Mouse (Mus musculus): ENCODE results near the gene Adi1. TPM values are rescaled to one million over a fixed set of nuclear protein-coding genes. Genes with fewer than 3 reads are reported as not detected.

Gene Adi1
- total and polyA plus RNA-seq, 3 experiments = 18.1 to 54.8 TPM; not detected in 1

GRCm38 (mm10) chr12:28708154-28708553 lies 33.1 kb downstream of the Adi1 start:
- no peak for TF ChIP-seq TAL1 (IDR thresholded peaks at IDR 0.05; ENCODE audit: low read length)
- no peak for TF ChIP-seq CTCF (IDR thresholded peaks at IDR 0.05 in 2 of 3, conservative IDR thresholded peaks at IDR 0.05 in 1 of 3; ENCODE audit: control insufficient read depth in 1 of 3, insufficient read depth in 1 of 3, low read depth in 2 of 3, low read length in 3 of 3, poor library complexity in 1 of 3, severe bottlenecking in 1 of 3)
- no peak for TF ChIP-seq TBP (IDR thresholded peaks at IDR 0.05; ENCODE audit: low read depth, low read length)
- no peaks in the 10 kb centered on the region for H3K79me2 ChIP-seq (ENCODE audit: control insufficient read depth, insufficient read depth, low read length, poor library complexity)
- H3K36me3 ChIP-seq (ENCODE audit: control insufficient read depth in 1 of 2, insufficient read depth in 2 of 2, low read length in 2 of 2) = peaks cover 0 to 4% of the 10 kb centered on the region in 2 experiments; a peak in 1 of 4 replicates

GRCm38 (mm10) chr12:28710566-28711185 lies 35.6 kb downstream of the Adi1 start:
- Histone ChIP-seq H3K27ac (ENCODE audit: control insufficient read depth, low read depth, low read length) (no peak overlapping the region), H3K79me2 (ENCODE audit: control insufficient read depth, insufficient read depth, low read length, poor library complexity) (no peaks in the 10 kb centered on the region), H3K4me3 (ENCODE audit: control insufficient read depth in 1 of 2, insufficient read depth in 1 of 2, low read depth in 2 of 2, low read length in 2 of 2) (no peak overlapping the region), H3K27me3 (ENCODE audit: control insufficient read depth in 1 of 2, insufficient read depth in 2 of 2, low read length in 2 of 2) (no peaks in the 10 kb centered on the region), H3K9me3 (replicated peaks; ENCODE audit: insufficient read depth, low read length) (no peaks in the 10 kb centered on the region), H3K4me1 (ENCODE audit: control insufficient read depth in 1 of 2, insufficient read depth in 2 of 2, low read length in 2 of 2) (no peaks in the 10 kb centered on the region), H3K9ac (ENCODE audit: control insufficient read depth, low read depth, low read length, poor library complexity, severe bottlenecking) (no peak overlapping the region), H3K36me3 (ENCODE audit: control insufficient read depth in 1 of 2, insufficient read depth in 2 of 2, low read length in 2 of 2) (peaks cover 0 to 2% of the 10 kb centered on the region in 2 experiments; a peak in 1 of 4 replicates)
- no peak for TF ChIP-seq ETS1 (IDR thresholded peaks at IDR 0.05; ENCODE audit: low read depth, low read length)
- TF ChIP-seq MEF2A (IDR thresholded peaks at IDR 0.05; ENCODE audit: extremely low read depth, insufficient replicate concordance, low read depth, low read length, poor library complexity, severe bottlenecking) = no peak
- TF ChIP-seq UBTF (IDR thresholded peaks at IDR 0.05; ENCODE audit: borderline replicate concordance, insufficient read depth, low read depth, low read length) = no peak
- TF ChIP-seq RAD21 (IDR thresholded peaks at IDR 0.05; ENCODE audit: low read depth, low read length) = no peak
- no peak for TF ChIP-seq POLR2AphosphoS2 (IDR thresholded peaks at IDR 0.05; ENCODE audit: low read length)
- TF ChIP-seq GATA1 (IDR thresholded peaks at IDR 0.05; ENCODE audit: low read depth, low read length) = no peak
- no peak for DNase-seq (ENCODE audit: low read depth, low spot score)

More at GRCm38 (mm10) chr12:28708154-28708553, 33.1 kb downstream of the Adi1 start:
- Histone ChIP-seq H3K4me1 (ENCODE audit: control insufficient read depth in 1 of 2, insufficient read depth in 2 of 2, low read length in 2 of 2) (no peaks in the 10 kb centered on the region), H3K27me3 (ENCODE audit: control insufficient read depth in 1 of 2, insufficient read depth in 2 of 2, low read length in 2 of 2) (no peaks in the 10 kb centered on the region), H3K9ac (ENCODE audit: control insufficient read depth, low read depth, low read length, poor library complexity, severe bottlenecking) (no peak overlapping the region), H3K4me3 (ENCODE audit: control insufficient read depth in 1 of 2, insufficient read depth in 1 of 2, low read depth in 2 of 2, low read length in 2 of 2) (no peak overlapping the region), H3K27ac (ENCODE audit: control insufficient read depth, low read depth, low read length) (no peak overlapping the region), H3K9me3 (replicated peaks; ENCODE audit: insufficient read depth, low read length) (no peaks in the 10 kb centered on the region)
- DNase-seq (ENCODE audit: low read depth, low spot score) = no peak

DNA sequence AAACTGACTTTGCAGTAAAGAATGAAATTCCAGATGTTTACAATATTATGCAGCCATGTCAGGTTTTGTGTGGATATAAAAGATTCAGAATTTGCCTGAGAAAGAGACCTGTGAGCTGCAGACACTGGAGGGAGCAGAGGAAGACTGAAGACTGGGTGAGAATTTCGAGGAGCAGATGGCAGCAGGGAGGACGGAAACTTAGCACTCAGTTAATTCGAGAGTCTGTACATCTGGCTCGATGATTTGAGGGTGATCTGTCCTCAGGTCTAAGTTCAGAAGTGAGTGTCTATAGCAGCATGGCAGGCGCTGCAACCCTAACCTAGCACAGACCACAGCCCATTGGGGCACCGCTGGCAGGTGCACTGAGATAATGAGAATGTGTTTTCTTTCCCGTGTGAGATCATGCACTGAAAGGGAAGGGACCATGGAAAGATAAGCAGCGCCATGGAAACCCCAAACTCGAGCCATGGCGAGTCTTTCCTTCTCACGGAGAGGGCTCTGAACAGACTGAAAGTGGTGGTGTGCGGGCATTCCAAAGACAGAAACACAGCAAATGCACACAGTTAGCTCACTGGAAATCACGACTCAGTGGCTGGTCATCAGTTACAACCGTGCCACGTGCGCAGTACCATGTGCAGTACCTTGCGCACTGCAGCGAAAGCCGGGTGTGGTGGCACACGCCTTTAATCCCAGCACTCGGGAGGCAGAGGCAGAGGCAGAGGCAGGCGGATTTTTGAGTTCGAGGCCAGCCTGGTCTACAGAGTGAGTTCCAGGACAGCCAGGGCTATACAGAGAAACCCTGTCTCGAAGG lies 40.0 kb downstream of the Adi1 start:
- Histone ChIP-seq H3K4me1 (ENCODE audit: control insufficient read depth in 1 of 2, insufficient read depth in 2 of 2, low read length in 2 of 2) (no peaks in the 10 kb centered on the region), H3K36me3 (ENCODE audit: control insufficient read depth in 1 of 2, insufficient read depth in 2 of 2, low read length in 2 of 2) (peaks cover 0 to 7% of the 10 kb centered on the region in 2 experiments; a peak in 2 of 4 replicates), H3K79me2 (ENCODE audit: control insufficient read depth, insufficient read depth, low read length, poor library complexity) (no peaks in the 10 kb centered on the region), H3K9ac (ENCODE audit: control insufficient read depth, low read depth, low read length, poor library complexity, severe bottlenecking) (no peak overlapping the region), H3K9me3 (replicated peaks; ENCODE audit: insufficient read depth, low read length) (no peaks in the 10 kb centered on the region), H3K27ac (ENCODE audit: control insufficient read depth, low read depth, low read length) (no peak overlapping the region), H3K4me3 (ENCODE audit: control insufficient read depth in 1 of 2, insufficient read depth in 1 of 2, low read depth in 2 of 2, low read length in 2 of 2) (no peak overlapping the region), H3K27me3 (ENCODE audit: control insufficient read depth in 1 of 2, insufficient read depth in 2 of 2, low read length in 2 of 2) (no peaks in the 10 kb centered on the region)
- no peak for DNase-seq (ENCODE audit: low read depth, low spot score)
- TF ChIP-seq ZKSCAN1 (IDR thresholded peaks at IDR 0.05; ENCODE audit: low read depth, low read length) = no peak
- TF ChIP-seq MYB (IDR thresholded peaks at IDR 0.05; ENCODE audit: low read depth, low read length) = no peak
- no peak for TF ChIP-seq RAD21 (IDR thresholded peaks at IDR 0.05; ENCODE audit: low read depth, low read length)
- no peak for TF ChIP-seq TAL1 (IDR thresholded peaks at IDR 0.05; ENCODE audit: low read length)
- TF ChIP-seq ELF1 (IDR thresholded peaks at IDR 0.05; ENCODE audit: low read depth, low read length) = no peak
- no peak for TF ChIP-seq MEF2A (IDR thresholded peaks at IDR 0.05; ENCODE audit: extremely low read depth, insufficient replicate concordance, low read depth, low read length, poor library complexity, severe bottlenecking)
- TF ChIP-seq UBTF (IDR thresholded peaks at IDR 0.05; ENCODE audit: borderline replicate concordance, insufficient read depth, low read depth, low read length) = no peak
- no peak for TF ChIP-seq MYC (IDR thresholded peaks at IDR 0.05; ENCODE audit: low read depth, low read length)
- no peak for TF ChIP-seq KAT2A (conservative IDR thresholded peaks at IDR 0.05; ENCODE audit: low read depth, low read length)

All from MEL (cell line).